Mouse (Mus musculus): Measurements from ENCODE around the gene Zbtb20. TPM values are rescaled to one million over a fixed set of nuclear protein-coding genes. Genes with fewer than 3 reads are reported as not detected.

Zbtb20 gene
- polyA plus RNA-seq, 1 experiment from 2014 or later: 15.4 TPM

DNA sequence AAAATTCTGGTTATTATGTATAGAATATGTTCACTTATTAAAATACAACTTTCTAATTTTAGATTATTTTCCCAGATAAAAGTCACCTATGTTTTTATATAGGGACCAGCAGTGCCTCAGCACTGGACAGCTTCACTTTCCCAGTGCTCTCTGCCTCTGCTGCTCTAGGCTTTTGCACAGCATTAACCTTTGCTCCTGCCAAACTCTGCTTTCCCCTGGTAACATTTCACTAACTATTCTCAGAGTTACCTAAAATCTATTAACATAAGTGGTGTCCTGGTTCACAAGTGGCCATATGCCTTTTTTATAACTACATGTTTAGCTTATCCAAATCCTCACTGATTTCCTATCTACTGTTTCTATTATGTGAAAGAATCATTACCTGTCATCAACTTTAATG, 169.9 kb downstream of the Zbtb20 start:
- Histone ChIP-seq H3K27me3 (ENCODE audit: control insufficient read depth, insufficient read depth, low read length) (no peaks in the 10 kb centered on the region), H3K4me1 (ENCODE audit: control insufficient read depth, insufficient read depth, low read length) (no peaks in the 10 kb centered on the region), H3K9me3 (replicated peaks; ENCODE audit: control insufficient read depth, low read length) (no peaks in the 10 kb centered on the region), H3K4me2 (ENCODE audit: low read depth, low read length) (no peak overlapping the region), H3K27ac (replicated peaks; ENCODE audit: low read depth, low read length) (no peak overlapping the region), H3K4me3 (ENCODE audit: low read depth, low read length) (no peak overlapping the region), H3K36me3 (replicated peaks; ENCODE audit: control insufficient read depth, insufficient read depth, low read depth, low read length) (no peaks in the 10 kb centered on the region), H3K9ac (replicated peaks; ENCODE audit: low read length) (no peak overlapping the region)
- no peak for DNase-seq (ENCODE audit: low spot score)
- ATAC-seq (replicated peaks; ENCODE audit: insufficient number of reproducible peaks, low FRiP score, low TSS enrichment, low read depth): no peak

DNA sequence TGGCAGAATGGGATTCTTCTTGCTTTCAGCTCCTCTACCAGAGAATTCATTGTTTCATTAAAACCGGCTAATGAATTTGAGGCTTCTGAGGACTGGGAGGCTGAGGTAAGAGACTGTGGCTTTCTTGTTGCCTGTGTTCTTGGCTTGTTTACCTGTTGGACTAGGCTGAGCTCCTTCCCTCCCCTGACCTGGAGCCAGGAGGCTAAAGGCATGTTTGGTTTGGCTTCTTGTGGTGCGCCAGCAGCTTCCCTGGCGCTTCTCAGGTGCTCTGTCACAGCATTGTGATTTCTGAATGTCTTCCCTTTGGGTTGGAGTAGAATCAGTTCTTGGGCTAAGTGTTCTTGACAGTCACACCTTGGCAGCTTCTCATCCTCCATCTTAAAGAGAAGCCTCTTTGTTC, 171.0 kb downstream of the Zbtb20 start:
- DNase-seq (ENCODE audit: low spot score) (no peak), ATAC-seq (replicated peaks; ENCODE audit: insufficient number of reproducible peaks, low FRiP score, low TSS enrichment, low read depth) (no peak)
- WGBS: 92% methylated on average over 3 of the region's 3 CpGs
- H3K4me3 ChIP-seq (ENCODE audit: low read depth, low read length): no peak overlapping the region
- H3K36me3 ChIP-seq (replicated peaks; ENCODE audit: control insufficient read depth, insufficient read depth, low read depth, low read length): no peaks in the 10 kb centered on the region
- no peaks in the 10 kb centered on the region for H3K4me1 ChIP-seq (ENCODE audit: control insufficient read depth, insufficient read depth, low read length)
- no peak overlapping the region for H3K9ac ChIP-seq (replicated peaks; ENCODE audit: low read length)
- no peaks in the 10 kb centered on the region for H3K27me3 ChIP-seq (ENCODE audit: control insufficient read depth, insufficient read depth, low read length)
- H3K9me3 ChIP-seq (replicated peaks; ENCODE audit: control insufficient read depth, low read length): no peaks in the 10 kb centered on the region
- no peak overlapping the region for H3K4me2 ChIP-seq (ENCODE audit: low read depth, low read length)
- no peak overlapping the region for H3K27ac ChIP-seq (replicated peaks; ENCODE audit: low read depth, low read length)

DNA sequence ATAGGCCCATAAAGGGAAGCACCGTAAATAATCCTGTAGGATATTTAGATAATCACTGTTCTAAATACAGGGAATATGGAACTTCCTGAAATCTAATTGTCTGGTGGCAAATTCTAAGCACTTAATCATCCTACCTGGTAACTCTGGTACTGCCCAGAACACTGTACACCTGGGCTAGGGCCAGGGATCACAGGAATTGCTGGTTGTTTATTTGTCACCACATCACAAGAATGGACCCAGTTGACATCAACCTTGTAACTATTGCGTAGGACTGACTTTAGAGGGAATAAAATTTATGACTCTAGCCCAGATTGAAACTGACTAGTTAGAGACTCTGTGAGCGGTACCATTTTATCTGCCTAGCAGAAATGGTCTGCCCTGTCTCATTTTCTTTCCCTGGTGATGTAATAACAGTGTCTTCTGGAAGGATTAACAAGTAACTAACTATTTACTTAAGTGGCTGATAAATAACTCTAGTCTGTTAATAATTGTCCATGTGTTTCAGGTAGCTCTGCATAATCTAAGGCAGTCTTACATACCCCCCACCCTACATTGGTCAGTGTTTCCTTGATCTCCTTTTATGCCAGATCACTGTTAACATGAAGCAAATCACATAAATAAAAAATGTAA, 194.1 kb downstream of the Zbtb20 start:
- Histone ChIP-seq H3K4me1 (ENCODE audit: control insufficient read depth, insufficient read depth, low read length) (no peaks in the 10 kb centered on the region), H3K4me2 (ENCODE audit: low read depth, low read length) (no peak overlapping the region), H3K27ac (replicated peaks; ENCODE audit: low read depth, low read length) (no peak overlapping the region), H3K9me3 (replicated peaks; ENCODE audit: control insufficient read depth, low read length) (no peaks in the 10 kb centered on the region), H3K9ac (replicated peaks; ENCODE audit: low read length) (no peak overlapping the region), H3K36me3 (replicated peaks; ENCODE audit: control insufficient read depth, insufficient read depth, low read depth, low read length) (no peaks in the 10 kb centered on the region), H3K27me3 (ENCODE audit: control insufficient read depth, insufficient read depth, low read length) (no peaks in the 10 kb centered on the region), H3K4me3 (ENCODE audit: low read depth, low read length) (no peak overlapping the region)
- ATAC-seq (replicated peaks; ENCODE audit: insufficient number of reproducible peaks, low FRiP score, low TSS enrichment, low read depth): no peak
- DNase-seq (ENCODE audit: low spot score): no peak
- 95% methylated on average over 3 of the region's 3 CpGs for WGBS

DNA sequence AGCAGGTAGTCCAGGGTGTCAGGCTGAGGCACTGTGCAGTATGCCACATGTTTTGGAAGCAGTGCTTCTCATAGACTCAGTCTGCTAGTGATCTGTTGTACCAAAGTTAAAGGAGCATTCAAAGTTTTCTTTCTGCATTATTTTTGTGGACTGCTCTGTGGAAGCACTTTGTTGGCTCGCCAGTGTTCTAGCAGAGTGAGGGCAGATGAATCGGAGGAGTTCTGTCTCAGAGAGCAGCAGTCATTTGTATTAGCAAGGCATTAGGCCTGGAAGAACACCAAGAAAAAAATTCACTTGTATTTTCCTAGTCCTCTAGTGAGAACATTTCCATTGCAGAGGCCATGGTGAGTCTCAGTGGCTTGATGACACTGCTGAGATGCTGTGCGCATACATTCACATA, 196.2 kb downstream of the Zbtb20 start:
- no peak overlapping the region for H3K4me2 ChIP-seq (ENCODE audit: low read depth, low read length)
- no peak overlapping the region for H3K27ac ChIP-seq (replicated peaks; ENCODE audit: low read depth, low read length)
- no peak overlapping the region for H3K4me3 ChIP-seq (ENCODE audit: low read depth, low read length)
- DNase-seq (ENCODE audit: low spot score) (no peak), ATAC-seq (replicated peaks; ENCODE audit: insufficient number of reproducible peaks, low FRiP score, low TSS enrichment, low read depth) (no peak)
- H3K9ac ChIP-seq (replicated peaks; ENCODE audit: low read length): no peak overlapping the region
- no peaks in the 10 kb centered on the region for H3K4me1 ChIP-seq (ENCODE audit: control insufficient read depth, insufficient read depth, low read length)
- WGBS: 89% methylated on average over 3 of the region's 3 CpGs
- H3K36me3 ChIP-seq (replicated peaks; ENCODE audit: control insufficient read depth, insufficient read depth, low read depth, low read length): no peaks in the 10 kb centered on the region
- H3K9me3 ChIP-seq (replicated peaks; ENCODE audit: control insufficient read depth, low read length): no peaks in the 10 kb centered on the region
- H3K27me3 ChIP-seq (ENCODE audit: control insufficient read depth, insufficient read depth, low read length): no peaks in the 10 kb centered on the region

DNA sequence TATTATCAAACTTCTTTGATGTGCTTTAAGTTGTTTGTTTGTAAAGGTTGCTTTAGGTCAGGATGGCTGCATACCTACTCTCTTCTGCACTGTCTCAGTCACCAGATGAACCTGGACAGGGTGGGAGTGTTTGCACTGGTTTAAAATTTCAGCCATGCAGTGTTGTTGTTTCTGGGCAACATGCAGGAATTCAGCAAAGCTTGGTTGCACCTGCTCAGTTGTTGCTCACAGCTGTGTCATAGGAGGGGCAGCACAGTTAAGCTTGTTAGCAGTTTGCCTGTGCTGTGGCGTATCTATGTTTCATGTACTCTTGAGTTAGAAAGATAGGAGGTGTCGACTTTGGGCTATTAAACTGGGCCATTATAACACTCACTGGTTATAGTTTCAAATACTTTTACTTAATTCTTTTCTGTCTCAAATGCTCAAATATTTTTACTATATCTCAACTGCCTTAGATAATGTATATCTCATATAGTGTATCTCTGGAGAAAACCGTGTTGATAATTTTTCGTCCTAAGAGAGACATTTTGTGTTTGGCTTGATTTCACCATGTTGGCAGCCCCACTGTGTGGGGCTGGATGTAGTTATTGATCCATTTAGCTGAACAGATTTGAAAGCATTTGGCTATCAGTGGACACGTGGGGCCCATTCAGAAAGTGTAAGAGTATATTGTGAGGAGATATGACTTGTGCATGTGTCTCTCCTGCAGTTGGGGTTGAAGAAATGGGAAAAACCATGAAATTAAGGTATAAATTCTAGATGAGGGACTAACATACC, 197.3 kb downstream of the Zbtb20 start:
- ATAC-seq (replicated peaks; ENCODE audit: insufficient number of reproducible peaks, low FRiP score, low TSS enrichment, low read depth): no peak
- 88% methylated on average over 5 of the region's 5 CpGs for WGBS
- no peak overlapping the region for H3K27ac ChIP-seq (replicated peaks; ENCODE audit: low read depth, low read length)
- H3K9me3 ChIP-seq (replicated peaks; ENCODE audit: control insufficient read depth, low read length): no peaks in the 10 kb centered on the region
- no peaks in the 10 kb centered on the region for H3K4me1 ChIP-seq (ENCODE audit: control insufficient read depth, insufficient read depth, low read length)
- H3K9ac ChIP-seq (replicated peaks; ENCODE audit: low read length): no peak overlapping the region
- no peak overlapping the region for H3K4me2 ChIP-seq (ENCODE audit: low read depth, low read length)
- H3K27me3 ChIP-seq (ENCODE audit: control insufficient read depth, insufficient read depth, low read length): no peaks in the 10 kb centered on the region
- H3K36me3 ChIP-seq (replicated peaks; ENCODE audit: control insufficient read depth, insufficient read depth, low read depth, low read length): no peaks in the 10 kb centered on the region
- DNase-seq (ENCODE audit: low spot score): no peak
- H3K4me3 ChIP-seq (ENCODE audit: low read depth, low read length): no peak overlapping the region

DNA sequence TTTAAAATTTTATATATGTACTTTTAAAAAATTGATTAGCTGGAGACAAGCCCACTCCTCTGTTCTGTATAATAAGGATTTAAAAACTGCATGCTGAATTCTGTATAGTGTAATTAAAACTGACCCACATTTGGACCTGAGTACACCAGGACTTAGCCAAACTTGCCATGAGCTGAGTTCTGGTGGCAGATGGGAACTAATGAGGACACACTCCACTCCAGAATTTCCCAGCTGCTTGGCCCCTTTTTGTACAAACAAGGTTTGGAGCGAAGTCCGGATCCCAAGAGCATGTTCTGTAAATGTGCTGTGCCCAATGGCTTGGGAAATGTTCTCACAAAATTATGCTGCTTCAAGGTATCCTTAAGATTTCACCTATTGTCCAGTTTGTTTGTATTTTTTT, 204.7 kb downstream of the Zbtb20 start:
- H3K4me3 ChIP-seq (ENCODE audit: low read depth, low read length): no peak overlapping the region
- no peak for DNase-seq (ENCODE audit: low spot score)
- 86% methylated on average over 2 of the region's 2 CpGs for WGBS

DNA sequence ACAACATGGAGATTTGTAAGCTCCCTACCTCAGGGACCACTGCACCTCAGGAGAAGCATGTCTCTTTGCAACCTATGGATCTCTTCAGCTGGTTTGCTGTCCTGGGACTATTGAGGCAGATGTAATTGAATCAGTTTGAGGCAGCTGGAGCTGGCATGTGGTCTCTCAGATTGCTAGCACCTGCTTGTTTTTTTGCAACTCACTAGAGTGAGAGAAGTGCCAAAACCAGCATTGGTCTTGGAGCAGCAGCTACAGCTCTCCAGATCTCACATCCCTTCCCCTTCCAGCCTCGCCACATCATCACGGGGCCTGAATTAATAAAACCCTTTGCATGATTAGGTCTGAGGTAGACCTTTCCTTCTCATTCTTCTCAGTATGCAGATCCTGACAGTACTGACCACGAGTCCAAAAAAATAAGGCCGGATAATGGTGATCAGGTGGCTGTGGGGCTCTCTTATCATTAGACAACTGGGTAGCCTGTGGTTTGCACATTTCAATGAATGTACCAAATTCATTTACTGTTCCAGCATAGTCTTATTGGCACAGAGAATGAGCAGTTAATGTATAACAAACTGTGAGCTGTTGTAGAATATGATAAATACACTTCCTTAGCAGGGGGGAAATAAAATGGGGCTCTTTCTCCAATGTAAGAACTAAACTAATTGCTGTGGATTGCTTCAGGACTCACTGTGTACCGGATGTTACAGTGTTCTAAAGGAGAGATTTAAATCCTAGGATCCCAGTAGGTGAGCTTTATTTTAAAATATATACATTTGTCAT, 205.4 kb downstream of the Zbtb20 start:
- H3K27me3 ChIP-seq (ENCODE audit: control insufficient read depth, insufficient read depth, low read length): no peaks in the 10 kb centered on the region
- no peak overlapping the region for H3K4me2 ChIP-seq (ENCODE audit: low read depth, low read length)
- WGBS: 89% methylated on average over 5 of the region's 5 CpGs
- no peak overlapping the region for H3K9ac ChIP-seq (replicated peaks; ENCODE audit: low read length)
- H3K4me1 ChIP-seq (ENCODE audit: control insufficient read depth, insufficient read depth, low read length): no peaks in the 10 kb centered on the region
- DNase-seq (ENCODE audit: low spot score) (no peak), ATAC-seq (replicated peaks; ENCODE audit: insufficient number of reproducible peaks, low FRiP score, low TSS enrichment, low read depth) (no peak)
- no peaks in the 10 kb centered on the region for H3K9me3 ChIP-seq (replicated peaks; ENCODE audit: control insufficient read depth, low read length)
- no peak overlapping the region for H3K27ac ChIP-seq (replicated peaks; ENCODE audit: low read depth, low read length)
- H3K36me3 ChIP-seq (replicated peaks; ENCODE audit: control insufficient read depth, insufficient read depth, low read depth, low read length): no peaks in the 10 kb centered on the region
- no peak overlapping the region for H3K4me3 ChIP-seq (ENCODE audit: low read depth, low read length)

More for the DNA sequence above, 204.7 kb downstream of the Zbtb20 start:
- no peaks in the 10 kb centered on the region for H3K4me1 ChIP-seq (ENCODE audit: control insufficient read depth, insufficient read depth, low read length)
- H3K4me2 ChIP-seq (ENCODE audit: low read depth, low read length): no peak overlapping the region
- ATAC-seq (replicated peaks; ENCODE audit: insufficient number of reproducible peaks, low FRiP score, low TSS enrichment, low read depth): no peak
- no peaks in the 10 kb centered on the region for H3K36me3 ChIP-seq (replicated peaks; ENCODE audit: control insufficient read depth, insufficient read depth, low read depth, low read length)
- no peak overlapping the region for H3K27ac ChIP-seq (replicated peaks; ENCODE audit: low read depth, low read length)
- no peaks in the 10 kb centered on the region for H3K9me3 ChIP-seq (replicated peaks; ENCODE audit: control insufficient read depth, low read length)
- H3K9ac ChIP-seq (replicated peaks; ENCODE audit: low read length): no peak overlapping the region
- H3K27me3 ChIP-seq (ENCODE audit: control insufficient read depth, insufficient read depth, low read length): no peaks in the 10 kb centered on the region

DNA sequence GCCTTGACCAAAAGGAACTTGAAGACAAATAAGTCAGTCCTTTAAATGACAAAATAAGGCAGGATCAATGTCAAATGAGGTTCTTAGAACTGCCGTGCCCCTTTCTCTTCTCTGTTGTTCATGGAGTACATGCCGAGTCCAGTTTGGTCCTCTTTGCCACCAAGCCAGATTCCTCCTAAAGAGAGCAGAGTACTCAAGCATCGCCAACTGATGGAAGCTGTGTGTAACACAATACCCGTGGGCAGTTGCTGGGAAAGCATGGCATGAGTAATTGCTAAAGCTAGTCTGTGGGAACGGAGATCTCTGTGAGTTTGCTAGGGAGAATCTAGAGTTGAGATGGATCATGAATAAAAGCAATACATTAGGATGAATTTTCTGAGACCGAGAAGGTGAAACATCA, 206.3 kb downstream of the Zbtb20 start:
- no peaks in the 10 kb centered on the region for H3K9me3 ChIP-seq (replicated peaks; ENCODE audit: control insufficient read depth, low read length)
- H3K27me3 ChIP-seq (ENCODE audit: control insufficient read depth, insufficient read depth, low read length): no peaks in the 10 kb centered on the region
- no peak overlapping the region for H3K4me2 ChIP-seq (ENCODE audit: low read depth, low read length)
- no peak for ATAC-seq (replicated peaks; ENCODE audit: insufficient number of reproducible peaks, low FRiP score, low TSS enrichment, low read depth)
- no peak for DNase-seq (ENCODE audit: low spot score)
- WGBS: 89% methylated on average over 6 of the region's 6 CpGs
- no peak overlapping the region for H3K4me3 ChIP-seq (ENCODE audit: low read depth, low read length)
- no peak overlapping the region for H3K9ac ChIP-seq (replicated peaks; ENCODE audit: low read length)
- no peaks in the 10 kb centered on the region for H3K36me3 ChIP-seq (replicated peaks; ENCODE audit: control insufficient read depth, insufficient read depth, low read depth, low read length)
- H3K4me1 ChIP-seq (ENCODE audit: control insufficient read depth, insufficient read depth, low read length): no peaks in the 10 kb centered on the region
- no peak overlapping the region for H3K27ac ChIP-seq (replicated peaks; ENCODE audit: low read depth, low read length)

All from embryonic facial prominence, embryonic 11.5 days (tissue).